Mouse (Mus musculus): Measurements from ENCODE around the gene Kri1. TPM values are rescaled to one million over a fixed set of nuclear protein-coding genes. Genes with fewer than 3 reads are reported as not detected.

The Kri1 gene
- polyA plus RNA-seq (2016; fragmentation: Nextera tagmentation; extraction: Ambion mirVana), result 16.8 and 17.9 TPM in 2 replicates

- 1% methylated on average over 59 of the region's 59 CpGs for WGBS
- Histone ChIP-seq H3K4me2 (replicated peaks) (peak within 1 kb of the TSS; percentile 86), H3K36me3 (peaks cover 18% of the 10 kb centered on the region), H3K9ac (peak within 1 kb of the TSS; percentile 66), H3K27me3 (no peaks in the 10 kb centered on the region), H3K4me1 (peaks cover 27% of the 10 kb centered on the region), H3K4me3 (peak within 1 kb of the TSS; percentile 78), H3K27ac (peak within 1 kb of the TSS; percentile 77), H3K9me3 (no peaks in the 10 kb centered on the region)
- ATAC-seq (ENCODE audit: insufficient number of reproducible peaks, insufficient read depth, low FRiP score, low TSS enrichment), result peak; percentile 67
Observed at GRCm38 (mm10) chr9:21287571-21288402, at the start of gene Kri1. Gene Kri1, minus strand, starts transcription at chr9:21287969.

- Histone ChIP-seq H3K27me3 (no peaks in the 10 kb centered on the region), H3K4me3 (no peak overlapping the region), H3K9ac (no peak overlapping the region), H3K4me1 (peaks cover 18% of the 10 kb centered on the region), H3K27ac (no peak overlapping the region), H3K9me3 (no peaks in the 10 kb centered on the region), H3K36me3 (peaks cover 6% of the 10 kb centered on the region; the same call in 1 of the 2 replicates), H3K4me2 (replicated peaks) (no peak overlapping the region)
- ATAC-seq (ENCODE audit: insufficient number of reproducible peaks, insufficient read depth, low FRiP score, low TSS enrichment), result no peak
- 83% methylated on average over 8 of the region's 8 CpGs for WGBS
Observed at GRCm38 (mm10) chr9:21336491-21336890, 48.7 kb upstream of the Kri1 start.

- no peaks in the 10 kb centered on the region for H3K9me3 ChIP-seq
- no peak overlapping the region for H3K4me3 ChIP-seq
- H3K27me3 ChIP-seq, result no peaks in the 10 kb centered on the region
- 85% methylated on average over 4 of the region's 4 CpGs for WGBS
- H3K4me1 ChIP-seq, result peaks cover 18% of the 10 kb centered on the region
- no peak overlapping the region for H3K4me2 ChIP-seq (replicated peaks)
- no peak for ATAC-seq (ENCODE audit: insufficient number of reproducible peaks, insufficient read depth, low FRiP score, low TSS enrichment)
- H3K27ac ChIP-seq, result no peak overlapping the region
- peaks cover 4% of the 10 kb centered on the region; the same call in 1 of the 2 replicates for H3K36me3 ChIP-seq
- H3K9ac ChIP-seq, result no peak overlapping the region
Observed at GRCm38 (mm10) chr9:21335391-21335790, 47.6 kb upstream of the Kri1 start.

- Histone ChIP-seq H3K27me3 (no peaks in the 10 kb centered on the region), H3K4me2 (replicated peaks) (no peak overlapping the region), H3K4me1 (peaks cover 18% of the 10 kb centered on the region), H3K36me3 (peaks cover 3% of the 10 kb centered on the region; the same call in 1 of the 2 replicates), H3K4me3 (no peak overlapping the region), H3K27ac (no peak overlapping the region), H3K9ac (no peak overlapping the region), H3K9me3 (no peaks in the 10 kb centered on the region)
- no peak for ATAC-seq (ENCODE audit: insufficient number of reproducible peaks, insufficient read depth, low FRiP score, low TSS enrichment)
Observed at GRCm38 (mm10) chr9:21334747-21335146, 47.0 kb upstream of the Kri1 start.

- H3K27me3 ChIP-seq, result no peaks in the 10 kb centered on the region
- H3K9me3 ChIP-seq, result no peaks in the 10 kb centered on the region
- no peak overlapping the region for H3K27ac ChIP-seq
- peaks cover 18% of the 10 kb centered on the region for H3K4me1 ChIP-seq
- H3K4me2 ChIP-seq (replicated peaks), result no peak overlapping the region
- 92% methylated on average over 1 of the region's 1 CpGs for WGBS
- H3K9ac ChIP-seq, result no peak overlapping the region
- no peak overlapping the region for H3K4me3 ChIP-seq
- no peak for ATAC-seq (ENCODE audit: insufficient number of reproducible peaks, insufficient read depth, low FRiP score, low TSS enrichment)
- peaks cover 3% of the 10 kb centered on the region; the same call in 1 of the 2 replicates for H3K36me3 ChIP-seq
Observed at GRCm38 (mm10) chr9:21333523-21333922, 45.8 kb upstream of the Kri1 start.

GRCm38 (mm10) chr9:21332161-21333061 lies 44.6 kb upstream of the Kri1 start:
- Histone ChIP-seq H3K4me3 (no peak overlapping the region), H3K9me3 (no peaks in the 10 kb centered on the region), H3K27me3 (no peaks in the 10 kb centered on the region), H3K27ac (peak overlapping the region; percentile 36), H3K4me1 (peaks cover 15% of the 10 kb centered on the region), H3K9ac (0 out of 2 replicates have a peak overlapping the region, but pooled peaks have one; percentile 15), H3K36me3 (0 out of 2 replicates have a peak, but pooled peaks cover 3% of the 10 kb centered on the region), H3K4me2 (replicated peaks) (no peak overlapping the region)
- ATAC-seq (ENCODE audit: insufficient number of reproducible peaks, insufficient read depth, low FRiP score, low TSS enrichment), result no peak
- 30% methylated on average over 9 of the region's 9 CpGs for WGBS

- no peak overlapping the region for H3K4me3 ChIP-seq
- H3K4me2 ChIP-seq (replicated peaks), result no peak overlapping the region
- 0 out of 2 replicates have a peak, but pooled peaks cover 3% of the 10 kb centered on the region for H3K36me3 ChIP-seq
- WGBS, result 84% methylated on average over 12 of the region's 12 CpGs
- no peak for ATAC-seq (ENCODE audit: insufficient number of reproducible peaks, insufficient read depth, low FRiP score, low TSS enrichment)
- H3K27ac ChIP-seq, result no peak overlapping the region
- no peaks in the 10 kb centered on the region for H3K27me3 ChIP-seq
- no peaks in the 10 kb centered on the region for H3K9me3 ChIP-seq
- no peak overlapping the region for H3K9ac ChIP-seq
- peaks cover 15% of the 10 kb centered on the region for H3K4me1 ChIP-seq
Observed at GRCm38 (mm10) chr9:21331365-21332140, 43.8 kb upstream of the Kri1 start.

GRCm38 (mm10) chr9:21329699-21330289 lies 42.0 kb upstream of the Kri1 start:
- peaks cover 15% of the 10 kb centered on the region for H3K4me1 ChIP-seq
- H3K9me3 ChIP-seq, result no peaks in the 10 kb centered on the region
- ATAC-seq (ENCODE audit: insufficient number of reproducible peaks, insufficient read depth, low FRiP score, low TSS enrichment), result no peak
- no peak overlapping the region for H3K9ac ChIP-seq
- 0 out of 2 replicates have a peak, but pooled peaks cover 3% of the 10 kb centered on the region for H3K36me3 ChIP-seq
- WGBS, result 92% methylated on average over 10 of the region's 10 CpGs
- no peaks in the 10 kb centered on the region for H3K27me3 ChIP-seq
- no peak overlapping the region for H3K27ac ChIP-seq
- H3K4me3 ChIP-seq, result no peak overlapping the region
- H3K4me2 ChIP-seq (replicated peaks), result no peak overlapping the region

GRCm38 (mm10) chr9:21329041-21329440 lies 41.3 kb upstream of the Kri1 start:
- Histone ChIP-seq H3K9ac (no peak overlapping the region), H3K27ac (no peak overlapping the region), H3K4me1 (peaks cover 15% of the 10 kb centered on the region), H3K4me2 (replicated peaks) (no peak overlapping the region), H3K4me3 (no peak overlapping the region), H3K27me3 (no peaks in the 10 kb centered on the region), H3K9me3 (no peaks in the 10 kb centered on the region), H3K36me3 (0 out of 2 replicates have a peak, but pooled peaks cover 5% of the 10 kb centered on the region)
- 79% methylated on average over 2 of the region's 5 CpGs for WGBS
- no peak for ATAC-seq (ENCODE audit: insufficient number of reproducible peaks, insufficient read depth, low FRiP score, low TSS enrichment)

- Histone ChIP-seq H3K4me1 (peaks cover 12% of the 10 kb centered on the region), H3K27me3 (no peaks in the 10 kb centered on the region), H3K9ac (no peak overlapping the region), H3K9me3 (no peaks in the 10 kb centered on the region), H3K27ac (no peak overlapping the region), H3K4me2 (replicated peaks) (no peak overlapping the region), H3K4me3 (no peak overlapping the region), H3K36me3 (0 out of 2 replicates have a peak, but pooled peaks cover 5% of the 10 kb centered on the region)
- 75% methylated on average over 3 of the region's 3 CpGs for WGBS
- ATAC-seq (ENCODE audit: insufficient number of reproducible peaks, insufficient read depth, low FRiP score, low TSS enrichment), result no peak
Observed at GRCm38 (mm10) chr9:21328041-21328440, 40.3 kb upstream of the Kri1 start.

- Histone ChIP-seq H3K9ac (no peak overlapping the region), H3K4me1 (peaks cover 7% of the 10 kb centered on the region), H3K4me2 (replicated peaks) (no peak overlapping the region), H3K36me3 (0 out of 2 replicates have a peak, but pooled peaks cover 5% of the 10 kb centered on the region), H3K27me3 (no peaks in the 10 kb centered on the region), H3K27ac (no peak overlapping the region), H3K4me3 (no peak overlapping the region), H3K9me3 (no peaks in the 10 kb centered on the region)
- WGBS, result 76% methylated on average over 3 of the region's 3 CpGs
- no peak for ATAC-seq (ENCODE audit: insufficient number of reproducible peaks, insufficient read depth, low FRiP score, low TSS enrichment)
Observed at GRCm38 (mm10) chr9:21327569-21327968, 39.8 kb upstream of the Kri1 start.

Measured in embryonic facial prominence, embryonic 12.5 days (tissue).